Mouse (Mus musculus) MEL (cell line): ENCODE data around the gene Hoxb9. TPM values are rescaled to one million over a fixed set of nuclear protein-coding genes. Genes with fewer than 3 reads are reported as not detected.

ENCODE experiments used
- DNase-seq: peaks from one replicate; pipeline ENCODE4 v3.0.0; 2011; ENCODE audit warnings: low read depth, low spot score
- H3K27ac ChIP-seq: 2 replicates; pipeline ENCODE4 v1.5.1; 2012; ENCODE audit warnings: low read depth, mild to moderate bottlenecking, control low read depth, low read length, moderate library complexity; ENCODE audit not compliant: control insufficient read depth
- H3K27me3 ChIP-seq, 2 experiments: fragments of 150-350 bp in 1 of 2; sonication (generic) in 1 of 2; 2 replicates each; pipeline ENCODE4 v1.6.1; 2012; ENCODE audit warnings: low read length in 2 of 2, mild to moderate bottlenecking in 2 of 2, improper control_type of control experiment in 1 of 2, moderate library complexity in 1 of 2; ENCODE audit not compliant: insufficient read depth in 2 of 2, control insufficient read depth in 1 of 2
- H3K36me3 ChIP-seq, 2 experiments: 2 replicates each; pipeline ENCODE4 v1.6.1; 2012 to 2014; ENCODE audit warnings: low read length in 2 of 2, improper control_type of control experiment in 1 of 2, inconsistent platforms in 1 of 2, mild to moderate bottlenecking in 1 of 2; ENCODE audit not compliant: insufficient read depth in 2 of 2, control insufficient read depth in 1 of 2
- H3K4me1 ChIP-seq, 2 experiments: fragments of 150-350 bp in 1 of 2; sonication (generic) in 1 of 2; 2 replicates each; pipeline ENCODE4 v1.6.1; 2012; ENCODE audit warnings: low read length in 2 of 2, improper control_type of control experiment in 1 of 2, mild to moderate bottlenecking in 1 of 2; ENCODE audit not compliant: insufficient read depth in 2 of 2, control insufficient read depth in 1 of 2
- H3K4me3 ChIP-seq, 2 experiments: fragments of 150-350 bp in 1 of 2; sonication (generic) in 1 of 2; 2 replicates each; pipeline ENCODE4 v1.5.1; 2012; ENCODE audit warnings: low read depth in 2 of 2, low read length in 2 of 2, mild to moderate bottlenecking in 2 of 2, moderate library complexity in 2 of 2, control low read depth in 1 of 2, improper control_type of control experiment in 1 of 2; ENCODE audit not compliant: control insufficient read depth in 1 of 2, insufficient read depth in 1 of 2
- H3K79me2 ChIP-seq: 2 replicates; pipeline ENCODE4 v1.6.1; 2012; ENCODE audit warnings: mild to moderate bottlenecking, low read length, moderate library complexity; ENCODE audit not compliant: control insufficient read depth, poor library complexity, insufficient read depth
- H3K9ac ChIP-seq: 2 replicates; pipeline ENCODE4 v1.6.1; 2012; ENCODE audit warnings: low read depth, mild to moderate bottlenecking, control low read depth, low read length, moderate library complexity; ENCODE audit not compliant: control insufficient read depth, poor library complexity, severe bottlenecking
- H3K9me3 ChIP-seq: fragments of 150-350 bp; sonication (generic); replicated peaks from 2 replicates; pipeline ENCODE4 v1.6.1; 2012; ENCODE audit warnings: mild to moderate bottlenecking, low read length, improper control_type of control experiment, moderate library complexity; ENCODE audit not compliant: insufficient read depth
- CHD2 ChIP-seq: IDR thresholded peaks from 2 replicates; pipeline ENCODE4 v1.6.1; 2011; ENCODE audit warnings: low read length, improper control_type of control experiment
- EP300 ChIP-seq, 2 experiments: IDR thresholded peaks; 2 replicates each; pipeline ENCODE4 v1.6.1; 2011; ENCODE audit warnings: improper control_type of control experiment in 2 of 2, low read length in 2 of 2, low read depth in 1 of 2, mild to moderate bottlenecking in 1 of 2
- ETS1 ChIP-seq: IDR thresholded peaks from 2 replicates; pipeline ENCODE4 v1.6.1; 2012; ENCODE audit warnings: low read depth, mild to moderate bottlenecking, inconsistent platforms, low read length, improper control_type of control experiment, moderate library complexity
- MAZ ChIP-seq: IDR thresholded peaks from 2 replicates; pipeline ENCODE4 v1.6.1; 2012; ENCODE audit warnings: low read depth, mild to moderate bottlenecking, inconsistent platforms, low read length, improper control_type of control experiment
- MYB ChIP-seq: IDR thresholded peaks from 2 replicates; pipeline ENCODE4 v1.6.1; 2011; ENCODE audit warnings: mild to moderate bottlenecking, low read depth, low read length, improper control_type of control experiment
- NRF1 ChIP-seq: IDR thresholded peaks from 2 replicates; pipeline ENCODE4 v1.6.1; 2014; ENCODE audit warnings: low read depth, mild to moderate bottlenecking, inconsistent platforms, low read length, improper control_type of control experiment, moderate library complexity; ENCODE audit not compliant: poor library complexity, insufficient read depth, severe bottlenecking
- RAD21 ChIP-seq: IDR thresholded peaks from 2 replicates; pipeline ENCODE4 v1.6.1; 2011; ENCODE audit warnings: mild to moderate bottlenecking, low read depth, low read length, improper control_type of control experiment
- TBP ChIP-seq: IDR thresholded peaks from 2 replicates; pipeline ENCODE4 v1.8.0; 2011; ENCODE audit warnings: low read depth, low read length, improper control_type of control experiment
- USF1 ChIP-seq: IDR thresholded peaks from 2 replicates; pipeline ENCODE4 v1.6.1; 2014; ENCODE audit warnings: low read depth, mild to moderate bottlenecking, inconsistent platforms, low read length, improper control_type of control experiment, moderate library complexity
- ZNF384 ChIP-seq: IDR thresholded peaks from 2 replicates; pipeline ENCODE4 v1.6.1; 2012; ENCODE audit warnings: low read depth, mild to moderate bottlenecking, inconsistent platforms, low read length, improper control_type of control experiment
- polyA plus RNA-seq, 2 experiments: library from polyadenylated mRNA; stranded (reverse) in 1 of 2; unstranded in 1 of 2; fragments of >175 nt in 1 of 2; fragments of >200 nt in 1 of 2; gene quantifications; 2 replicates each; pipeline versions ENCODE4 v1.2.1 to v1.2.4; 2012; ENCODE audit warnings: low replicate concordance in 2 of 2, low read depth in 1 of 2; ENCODE audit not compliant: insufficient read length in 2 of 2, insufficient read depth in 1 of 2, missing spikeins in 1 of 2
- total RNA-seq: library from RNA; depleted of rRNA; stranded (reverse); fragments of 300-350 nt; gene quantifications from 2 replicates; pipeline ENCODE4 v1.2.3, GENCODE M21; 2012

Hoxb9 gene
- total and polyA plus RNA-seq, 3 experiments: not detected

DNA sequence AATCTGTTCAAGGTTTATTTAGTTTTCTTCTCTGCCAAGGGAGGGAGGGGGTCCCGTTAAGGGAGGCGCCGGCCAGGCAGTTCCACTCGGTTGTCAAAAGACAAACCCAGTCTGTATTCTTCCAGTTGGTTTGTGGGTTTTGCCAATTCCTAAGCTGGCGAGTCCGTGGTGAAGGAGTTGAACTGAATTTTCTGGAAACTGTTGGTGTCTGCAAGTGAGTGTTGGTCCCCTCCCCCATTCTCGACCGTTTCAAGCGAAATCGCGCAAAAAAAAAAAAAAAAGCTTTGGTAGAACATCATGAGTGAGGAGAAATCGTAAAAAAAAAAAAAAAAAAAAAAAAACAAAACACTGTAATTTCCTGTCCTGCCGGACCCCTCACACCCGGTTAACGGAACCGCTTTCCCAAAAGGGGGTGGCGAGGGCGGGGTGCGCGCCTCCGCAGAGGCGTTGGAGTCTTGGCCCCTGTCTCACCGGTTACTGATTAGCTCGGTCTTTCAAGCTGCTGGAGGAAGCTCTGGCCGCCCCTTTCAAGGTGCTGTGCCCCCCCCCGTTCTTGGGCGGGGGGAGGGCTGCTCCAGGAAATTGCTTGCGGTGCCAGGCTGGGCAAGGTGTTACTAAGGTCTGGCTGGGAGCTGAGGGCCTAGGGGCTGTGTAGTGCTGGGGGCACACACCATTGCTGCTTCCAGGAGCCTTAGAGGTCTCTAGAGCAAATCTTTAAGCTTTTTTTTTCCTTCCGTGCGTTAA lies 24.0 kb downstream of the Hoxb9 start:
- TF ChIP-seq ZNF384 (peak; percentile 83), MYB (no peak)
- H3K4me1 ChIP-seq: 0 out of 4 replicates have a peak, but pooled peaks cover 0 to 4% of the 10 kb centered on the region in 2 experiments
- H3K4me3 ChIP-seq: peak overlapping the region; percentile 44 to 50
- no peaks in the 10 kb centered on the region for H3K9me3 ChIP-seq
- peaks cover 16 to 17% of the 10 kb centered on the region in 2 experiments for H3K27me3 ChIP-seq
- DNase-seq: peak; percentile 32
- peak overlapping the region; percentile 30 for H3K9ac ChIP-seq
- H3K36me3 ChIP-seq: no peaks in the 10 kb centered on the region
- no peaks in the 10 kb centered on the region for H3K79me2 ChIP-seq
- H3K27ac ChIP-seq: no peak overlapping the region

DNA sequence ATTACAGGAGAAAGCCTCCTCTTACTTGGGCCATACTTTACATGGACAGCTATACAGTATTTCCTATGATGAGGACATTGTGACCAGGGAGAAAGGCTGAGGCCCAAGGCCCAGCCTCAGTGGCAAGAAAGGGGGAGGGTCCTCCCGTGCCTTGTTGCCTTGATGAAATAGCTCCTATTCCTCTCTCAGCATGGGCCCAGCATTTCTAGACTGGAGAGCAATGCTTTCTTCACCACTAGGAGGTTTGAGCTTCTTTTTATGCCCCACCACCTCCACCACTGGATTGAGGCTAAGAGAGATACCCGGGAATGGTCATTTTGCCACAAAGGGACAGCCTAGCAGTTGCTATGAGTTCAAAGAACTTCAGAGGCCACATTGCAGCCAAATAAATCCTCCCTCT lies 25.7 kb downstream of the Hoxb9 start:
- Histone ChIP-seq H3K36me3 (no peaks in the 10 kb centered on the region), H3K9me3 (no peaks in the 10 kb centered on the region), H3K79me2 (no peaks in the 10 kb centered on the region), H3K9ac (no peak overlapping the region), H3K4me1 (0 out of 4 replicates have a peak, but pooled peaks cover 0 to 4% of the 10 kb centered on the region in 2 experiments), H3K27ac (no peak overlapping the region), H3K27me3 (peaks cover 13 to 20% of the 10 kb centered on the region in 2 experiments), H3K4me3 (no peak overlapping the region)
- TF ChIP-seq EP300 (IDR thresholded peaks at IDR 0.05; ENCODE audit: low read depth in 1 of 2, low read length in 2 of 2): no peak
- no peak for TF ChIP-seq NRF1
- no peak for TF ChIP-seq MAZ
- TF ChIP-seq CHD2: no peak
- no peak for TF ChIP-seq RAD21
- DNase-seq: no peak

DNA sequence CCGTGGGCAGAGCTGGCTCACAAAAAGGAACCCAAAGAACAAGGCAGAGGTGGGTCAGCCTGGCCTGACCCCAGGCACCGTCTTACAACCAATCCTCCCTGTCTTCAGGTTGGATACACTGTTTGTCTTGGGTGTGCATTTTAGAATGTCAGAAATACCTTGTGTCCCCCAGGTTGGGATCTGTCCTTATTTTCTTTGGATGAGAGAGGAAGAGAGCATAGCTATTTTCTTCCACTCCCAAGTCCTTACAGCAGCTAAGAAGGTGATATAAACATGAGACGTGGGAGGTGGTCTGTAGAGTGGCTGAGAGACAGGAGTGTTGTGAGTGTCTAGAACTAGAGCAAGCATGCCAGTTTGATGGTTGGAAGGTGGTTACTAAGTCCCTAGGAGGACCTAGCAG lies 26.2 kb downstream of the Hoxb9 start:
- no peak overlapping the region for H3K4me3 ChIP-seq

More for the DNA sequence above, 26.2 kb downstream of the Hoxb9 start:
- H3K9ac ChIP-seq: no peak overlapping the region
- H3K9me3 ChIP-seq: no peaks in the 10 kb centered on the region
- H3K27me3 ChIP-seq: peaks cover 13 to 20% of the 10 kb centered on the region in 2 experiments
- 0 out of 4 replicates have a peak, but pooled peaks cover 0 to 4% of the 10 kb centered on the region in 2 experiments for H3K4me1 ChIP-seq
- TF ChIP-seq ETS1 (no peak), TBP (no peak), USF1 (no peak), RAD21 (no peak)
- H3K36me3 ChIP-seq: no peaks in the 10 kb centered on the region
- DNase-seq: no peak
- H3K27ac ChIP-seq: no peak overlapping the region
- H3K79me2 ChIP-seq: no peaks in the 10 kb centered on the region
